Mouse (Mus musculus): Measurements from ENCODE around the gene Zfp740.

Zfp740 gene

DNA sequence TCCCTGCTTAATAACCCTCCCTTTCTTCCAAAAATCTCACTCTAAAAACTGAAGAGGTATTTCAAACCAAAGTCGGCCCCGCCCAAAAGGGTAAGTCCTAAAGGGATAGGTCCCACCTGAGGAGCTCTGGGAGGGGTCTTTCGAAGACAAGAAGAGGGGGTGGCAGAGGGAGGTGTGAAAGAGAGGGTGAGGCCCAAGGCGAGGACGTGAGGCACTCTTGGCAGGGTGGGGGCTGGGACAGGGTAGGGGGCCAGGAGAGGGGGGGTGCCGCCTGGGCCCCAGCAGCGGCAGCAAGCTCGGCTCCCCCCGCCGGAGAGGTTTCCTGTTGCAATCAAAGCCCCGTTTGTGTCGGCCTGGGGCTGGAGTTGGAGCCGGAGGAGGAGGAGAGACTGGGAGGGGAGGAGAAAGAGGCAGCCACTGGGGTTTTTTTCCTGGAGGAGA is 46.2 kb downstream of the Zfp740 start:
- peak; percentile 18 for DNase-seq

DNA sequence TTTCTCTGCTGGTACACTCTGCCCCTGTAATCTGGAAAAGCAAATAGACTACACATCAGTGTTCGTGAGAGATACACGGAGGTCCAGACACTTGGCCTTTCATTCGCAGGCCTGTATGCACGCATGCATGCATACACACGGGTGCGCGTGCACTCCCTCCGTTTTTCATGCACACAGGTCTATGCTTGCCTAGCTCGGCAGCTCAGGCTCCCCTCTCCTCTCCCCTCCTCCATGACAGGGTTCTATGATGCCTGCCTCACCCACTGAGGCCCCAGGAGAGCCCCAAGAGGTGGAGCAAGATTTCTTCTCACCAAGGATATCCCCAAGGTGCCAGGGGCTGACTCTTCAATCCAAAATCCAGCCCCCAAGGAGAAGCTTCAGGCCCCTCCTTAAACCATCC is 46.9 kb downstream of the Zfp740 start:
- no peak for DNase-seq

DNA sequence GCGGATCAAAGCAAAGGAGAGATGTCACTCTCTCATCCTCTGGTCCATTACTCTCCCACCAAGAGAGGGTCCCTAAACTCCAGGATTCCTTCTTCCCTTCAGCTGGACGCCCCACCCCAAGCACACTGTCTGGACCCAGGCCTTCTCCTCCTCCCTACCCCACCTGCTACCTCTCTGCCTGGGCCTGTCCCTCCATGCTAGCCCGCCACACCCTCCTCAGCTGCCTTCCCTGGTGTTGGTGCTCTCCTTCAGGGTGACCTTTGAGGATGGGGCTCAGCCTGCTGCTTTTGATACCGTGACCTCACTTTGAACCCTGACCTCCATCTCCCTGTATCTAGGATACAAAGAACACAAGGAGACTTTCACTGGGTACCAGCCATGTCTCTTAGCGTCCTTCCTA is 47.5 kb downstream of the Zfp740 start:
- no peak for DNase-seq

DNA sequence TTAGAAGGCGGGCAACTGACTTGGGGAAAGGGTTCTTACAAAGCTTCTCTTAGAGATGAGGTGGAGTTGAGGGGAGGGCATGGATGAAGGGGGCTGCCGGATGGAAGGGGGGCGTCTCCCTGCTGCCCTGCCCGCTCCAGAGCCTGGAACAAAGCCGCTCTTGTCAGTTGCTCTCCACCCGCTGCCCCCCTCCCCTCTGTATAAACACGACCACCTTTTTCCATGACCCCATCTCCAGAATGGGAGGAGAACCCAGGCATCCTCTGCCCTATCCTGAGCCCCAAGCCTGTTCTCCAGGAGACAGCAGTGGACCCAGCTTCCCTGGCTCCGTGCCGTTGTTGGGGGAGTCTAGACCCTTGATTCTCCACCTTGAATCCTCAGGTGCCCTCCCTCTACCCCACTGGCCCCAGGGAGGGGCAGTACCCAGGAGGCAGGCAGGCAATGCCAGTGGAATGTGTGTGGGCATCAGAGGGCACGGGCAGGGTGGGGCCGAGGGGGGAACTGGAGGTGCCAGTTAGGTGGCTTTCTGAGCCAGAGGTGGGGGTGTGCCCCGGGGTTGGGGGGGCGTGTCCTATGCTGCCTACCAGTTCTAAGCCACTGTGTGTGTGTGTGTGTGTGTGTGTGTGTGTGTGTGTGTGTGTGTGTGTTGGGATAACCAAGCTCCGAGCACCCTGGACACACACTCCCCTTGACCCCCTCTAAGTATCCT is 52.7 kb downstream of the Zfp740 start:
- peak; percentile 15 for DNase-seq

DNA sequence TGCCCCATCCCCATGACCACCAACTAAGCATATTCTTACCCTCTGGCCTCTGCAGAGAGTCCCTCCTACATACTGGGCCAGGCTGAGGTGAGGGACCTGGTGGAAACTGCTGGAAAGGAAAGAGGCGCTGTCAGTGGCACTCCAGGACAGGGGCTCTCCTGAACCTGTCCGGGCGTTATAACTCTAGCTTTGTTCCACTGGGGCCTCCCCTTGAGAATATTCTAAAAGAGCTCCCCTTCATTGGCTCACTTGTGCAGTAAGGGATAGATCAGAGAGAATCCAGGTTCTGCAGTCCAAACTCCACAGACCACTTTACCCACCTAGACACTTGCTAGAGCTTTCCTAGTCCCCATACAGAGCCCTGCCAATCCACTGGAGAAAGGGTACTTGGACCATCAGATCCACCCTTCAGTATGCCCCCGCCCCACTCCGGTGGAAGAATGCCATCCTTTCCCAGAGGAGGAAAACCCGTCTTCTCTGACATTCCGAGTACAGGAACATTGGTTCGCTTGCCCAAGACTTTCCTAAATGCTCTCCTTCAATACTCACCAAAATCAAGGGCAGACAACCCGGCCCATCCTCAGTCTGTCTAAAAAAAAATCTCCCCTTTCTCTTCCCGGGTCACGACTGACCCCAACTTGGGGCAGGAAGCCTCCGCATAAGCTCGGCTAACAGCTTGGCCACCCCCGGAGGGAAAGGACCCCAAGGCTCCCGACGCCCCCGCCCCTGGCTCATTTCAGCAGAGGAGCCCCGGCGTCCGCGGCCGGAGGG is 53.6 kb downstream of the Zfp740 start:
- DNase-seq, result peak; percentile 31

DNA sequence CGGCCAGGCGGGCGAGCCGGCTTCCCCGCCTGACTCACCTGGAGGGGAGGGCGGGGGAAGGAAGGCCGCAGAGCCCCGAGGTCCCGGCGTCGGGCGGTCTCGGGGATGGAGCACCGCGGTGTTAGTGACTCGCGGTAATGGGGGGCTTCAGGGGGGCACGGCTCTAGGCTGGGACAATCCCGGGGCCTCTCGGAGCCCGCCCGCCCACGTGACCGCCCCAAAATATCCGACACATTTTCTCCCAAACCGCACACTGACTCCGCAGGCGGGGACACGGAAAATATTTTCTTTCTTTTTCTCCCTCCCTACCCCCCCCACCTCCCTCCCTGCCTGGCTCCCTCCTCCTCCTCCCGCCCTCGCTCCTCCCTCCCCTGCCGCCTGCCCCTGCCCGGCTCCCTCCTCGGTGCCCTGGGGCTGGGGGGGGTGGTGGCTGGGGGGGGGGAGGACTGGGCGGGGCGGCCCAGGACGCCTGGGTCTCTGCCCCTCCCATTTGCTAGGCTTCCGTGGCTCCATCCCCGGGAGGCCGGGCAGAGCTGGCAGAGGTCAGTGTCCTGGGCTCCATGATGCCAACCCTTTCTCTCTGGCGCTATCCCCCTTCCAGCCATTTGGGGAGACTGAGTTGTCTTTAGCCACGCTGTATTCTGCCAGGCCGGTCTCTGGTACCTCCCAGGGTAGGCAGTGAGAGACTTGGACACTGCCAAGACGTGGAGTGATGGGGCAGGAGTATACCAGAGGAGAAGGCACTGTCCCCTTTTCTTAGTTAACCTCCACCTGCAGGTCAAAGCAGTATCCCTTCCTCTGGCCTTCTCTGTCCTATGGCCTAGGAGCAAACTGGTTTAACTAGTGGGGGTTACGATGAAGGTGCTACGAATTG is 54.4 kb downstream of the Zfp740 start, which contains the start of gene Rarg:
Gene Rarg (minus strand): TSS at position 316 of the 874 bp plus-strand sequence.
- peak; percentile 65 for DNase-seq

DNA sequence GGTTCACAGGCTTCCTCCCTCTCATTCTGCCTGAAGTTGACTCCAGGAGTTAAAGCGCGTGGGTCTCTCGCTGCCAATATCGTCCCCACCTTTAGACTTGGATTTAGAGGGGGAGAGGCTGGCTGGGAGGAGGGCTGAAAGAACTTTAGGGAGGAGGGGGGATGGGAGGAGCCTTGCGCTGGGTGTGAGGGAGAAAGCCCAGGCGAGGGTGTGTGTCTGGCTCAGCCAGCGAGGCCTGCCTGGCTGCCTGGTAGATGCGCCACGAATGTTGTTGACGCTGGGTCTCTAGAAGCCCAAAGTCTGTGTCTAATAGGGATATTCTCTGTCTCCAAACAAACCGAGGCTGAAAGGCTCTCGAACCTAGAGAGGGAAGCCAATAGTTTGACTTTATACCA is 55.0 kb downstream of the Zfp740 start:
- DNase-seq, result peak; percentile 46

DNA sequence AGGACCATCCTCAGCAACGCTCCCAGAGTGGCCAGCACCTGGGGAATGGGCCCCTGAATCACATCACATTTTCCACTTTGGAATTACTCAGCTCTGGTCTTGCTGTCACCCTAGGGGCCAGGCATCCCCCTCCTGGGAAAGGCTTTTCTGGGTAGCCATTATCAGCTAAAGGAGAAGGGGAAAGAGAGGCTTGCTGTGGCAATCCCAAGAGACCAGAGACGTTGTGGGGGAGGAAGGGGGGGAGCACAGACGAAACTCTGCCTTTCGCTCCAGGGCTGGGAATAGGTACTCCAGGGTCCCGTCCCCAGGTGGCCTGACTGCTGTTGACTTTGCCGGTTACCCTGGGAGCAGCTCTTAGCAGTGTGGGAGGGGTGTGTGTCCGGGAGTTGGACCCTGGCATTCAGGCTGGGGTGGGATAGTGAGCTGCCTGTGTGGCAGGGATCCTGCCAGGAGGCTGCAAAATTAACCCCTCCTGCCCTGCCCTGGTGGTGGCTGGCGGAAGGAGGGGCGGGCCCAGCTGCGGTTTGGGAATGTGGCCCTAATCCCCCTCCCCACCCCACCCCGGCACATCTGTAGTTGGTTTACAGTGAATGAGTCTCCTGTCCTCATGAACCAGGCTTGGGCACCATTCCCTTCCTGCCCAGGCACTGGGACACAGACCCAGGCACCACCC is 55.7 kb downstream of the Zfp740 start:
- DNase-seq, result peak; percentile 26

DNA sequence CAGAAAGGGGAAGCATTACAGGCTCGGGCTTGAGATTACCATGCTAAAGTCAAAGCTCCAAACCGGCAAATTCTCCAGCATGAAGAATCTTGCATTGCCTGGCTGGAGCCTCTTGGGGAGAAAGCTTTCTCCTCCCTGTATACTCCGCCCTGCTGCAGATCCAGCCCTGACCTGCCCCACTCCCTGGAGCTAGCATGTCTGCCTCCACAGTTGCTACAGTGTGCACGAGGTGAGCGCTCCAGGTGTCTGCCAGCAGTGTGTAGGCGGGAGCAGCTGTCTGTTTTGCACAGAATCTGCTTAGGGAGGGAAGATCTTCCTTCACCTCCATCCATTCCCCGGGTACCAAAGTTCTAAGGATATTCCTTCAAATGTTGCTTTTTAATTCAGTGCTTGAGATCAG is 59.5 kb downstream of the Zfp740 start:
- no peak for DNase-seq

DNA sequence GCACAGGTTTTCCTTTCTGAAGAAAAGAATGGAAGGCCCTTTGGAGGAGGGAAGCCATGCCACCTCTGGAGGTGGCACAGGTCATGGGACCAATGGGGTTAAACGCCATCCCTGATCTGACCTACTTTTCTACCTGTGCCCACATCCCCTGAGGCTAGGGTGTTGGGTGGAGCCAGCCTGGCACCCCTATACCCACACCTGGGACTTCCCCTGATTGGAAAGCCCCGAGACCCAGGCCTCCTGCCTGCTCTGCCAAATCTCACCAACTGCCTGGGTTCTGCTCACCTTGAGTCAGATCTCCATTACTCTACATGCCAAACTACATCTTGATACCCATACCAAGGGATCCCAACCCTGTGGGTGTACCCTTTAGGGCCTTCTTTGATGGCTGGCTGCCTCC is 60.0 kb downstream of the Zfp740 start:
- no peak for DNase-seq

All from cerebellum, adult 11 months (tissue).